Mouse (Mus musculus): ENCODE results near the gene Ncr1.
"Not testable (repeated sequence)": the region's sequence is repeated elsewhere in the genome, so short reads cannot be mapped to it uniquely, and the experiment has no call there.

The Ncr1 gene

GRCm38 (mm10) chr7:4337509-4337908, at the start of gene Ncr1:
Gene Ncr1, plus strand, starts transcription at chr7:4337724.
- DNase-seq (ENCODE audit: low spot score), result no peak

- no peak for DNase-seq (ENCODE audit: low spot score)
These were observed 44.9 kb upstream of the Ncr1 start for GRCm38 (mm10) chr7:4292638-4293037.

- peak; percentile 10 for DNase-seq (ENCODE audit: low spot score)
These were observed 40.3 kb upstream of the Ncr1 start for GRCm38 (mm10) chr7:4297189-4297588.

- DNase-seq (ENCODE audit: low spot score), result no peak
These were observed 37.4 kb upstream of the Ncr1 start for GRCm38 (mm10) chr7:4300166-4300565.

GRCm38 (mm10) chr7:4303457-4303856, 34.1 kb upstream of the Ncr1 start:
- DNase-seq (ENCODE audit: low spot score), result no peak

- not testable (repeated sequence) for DNase-seq (ENCODE audit: low spot score)
These were observed 24.4 kb upstream of the Ncr1 start for GRCm38 (mm10) chr7:4313109-4313508.

GRCm38 (mm10) chr7:4313531-4313930, 24.0 kb upstream of the Ncr1 start:
- not testable (repeated sequence) for DNase-seq (ENCODE audit: low spot score)

GRCm38 (mm10) chr7:4323301-4323700, 14.2 kb upstream of the Ncr1 start:
- no peak for DNase-seq (ENCODE audit: low spot score)

GRCm38 (mm10) chr7:4373521-4373920, 36.0 kb downstream of the Ncr1 start:
- no peak for DNase-seq (ENCODE audit: low spot score)
